Mouse (Mus musculus): ENCODE data around the gene Ankfy1.
"Not testable (repeated sequence)": the region's sequence is repeated elsewhere in the genome, so short reads cannot be mapped to it uniquely, and the experiment has no call there.

Ankfy1 gene

GRCm38 (mm10) chr11:72718161-72718560 lies 28.4 kb downstream of the Ankfy1 start:
- DNase-seq (ENCODE audit: low read depth, low spot score) = no peak

GRCm38 (mm10) chr11:72723165-72723564 lies 33.4 kb downstream of the Ankfy1 start:
- DNase-seq (ENCODE audit: low read depth, low spot score) = no peak

- DNase-seq (ENCODE audit: low read depth, low spot score) = peak; percentile 10
These were observed 34.1 kb downstream of the Ankfy1 start for GRCm38 (mm10) chr11:72723871-72724270.

DNA sequence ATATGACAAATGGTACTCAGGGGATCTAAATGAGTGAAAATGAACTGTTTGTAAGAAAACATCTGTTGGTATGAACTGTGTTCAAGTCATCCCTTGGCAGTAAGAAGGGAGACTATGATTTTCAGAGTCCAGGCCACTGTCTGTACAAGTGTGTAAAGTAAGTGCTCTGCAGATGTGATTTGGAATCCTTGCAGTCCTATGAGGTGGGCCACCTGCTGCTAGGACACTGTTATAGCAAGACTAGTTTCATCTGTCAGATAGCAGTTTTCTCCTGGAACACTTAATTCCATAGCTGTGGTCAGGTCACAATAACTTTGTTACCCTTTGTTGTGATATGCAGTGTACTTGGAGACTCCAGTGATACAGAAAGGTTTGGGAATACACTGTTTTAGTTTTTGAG lies 36.2 kb downstream of the Ankfy1 start:
- peak; percentile 19 for DNase-seq (ENCODE audit: low read depth, low spot score)

DNA sequence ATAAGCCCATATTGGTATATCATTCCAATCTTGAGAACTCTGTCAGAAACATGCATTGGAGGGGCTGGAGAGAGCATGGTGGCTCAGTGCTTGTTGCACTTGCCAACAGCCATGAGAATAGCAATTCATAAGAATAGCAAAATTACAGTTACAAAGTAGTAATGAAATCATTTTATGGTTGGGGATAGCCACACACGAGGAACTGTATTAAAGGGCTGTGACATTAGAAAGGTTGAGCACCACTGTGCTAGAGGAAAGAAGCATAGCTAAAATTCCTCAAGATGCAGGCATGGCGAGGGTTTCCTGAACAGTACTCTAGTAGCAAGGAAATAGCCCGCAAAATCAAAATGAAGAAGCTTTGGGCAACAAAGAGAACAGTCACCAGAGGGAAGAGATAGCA lies 43.9 kb downstream of the Ankfy1 start:
- DNase-seq (ENCODE audit: low read depth, low spot score) = no peak

GRCm38 (mm10) chr11:72734840-72735518 lies 45.2 kb downstream of the Ankfy1 start:
- DNase-seq (ENCODE audit: low read depth, low spot score) = no peak

- DNase-seq (ENCODE audit: low read depth, low spot score) = no peak
These were observed 45.7 kb downstream of the Ankfy1 start for GRCm38 (mm10) chr11:72735519-72735860.

DNA sequence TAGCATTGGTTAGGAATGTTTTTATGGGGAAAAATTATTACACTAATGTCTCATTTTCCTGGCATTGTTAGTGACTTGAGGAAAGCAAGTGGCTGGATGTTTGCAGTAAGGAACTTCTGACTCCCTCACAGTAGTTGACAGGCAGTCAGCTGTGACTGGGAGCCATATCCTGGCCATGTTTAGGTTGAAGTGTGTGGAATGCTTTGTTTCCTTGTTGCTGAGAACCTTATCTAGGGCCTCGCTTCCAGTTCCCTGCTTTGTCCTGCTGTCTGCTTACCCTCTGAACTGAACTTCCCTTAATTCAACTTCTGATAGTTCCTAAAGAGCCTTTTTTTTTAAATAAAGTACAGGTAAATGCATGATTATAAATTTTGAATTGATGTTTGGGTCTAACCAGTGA lies 46.5 kb downstream of the Ankfy1 start:
- no peak for DNase-seq (ENCODE audit: low read depth, low spot score)

- DNase-seq (ENCODE audit: low read depth, low spot score) = peak; percentile 63
These were observed 47.7 kb downstream of the Ankfy1 start for GRCm38 (mm10) chr11:72737517-72737916.

GRCm38 (mm10) chr11:72739048-72739447 lies 49.2 kb downstream of the Ankfy1 start:
- no peak for DNase-seq (ENCODE audit: low read depth, low spot score)

DNA sequence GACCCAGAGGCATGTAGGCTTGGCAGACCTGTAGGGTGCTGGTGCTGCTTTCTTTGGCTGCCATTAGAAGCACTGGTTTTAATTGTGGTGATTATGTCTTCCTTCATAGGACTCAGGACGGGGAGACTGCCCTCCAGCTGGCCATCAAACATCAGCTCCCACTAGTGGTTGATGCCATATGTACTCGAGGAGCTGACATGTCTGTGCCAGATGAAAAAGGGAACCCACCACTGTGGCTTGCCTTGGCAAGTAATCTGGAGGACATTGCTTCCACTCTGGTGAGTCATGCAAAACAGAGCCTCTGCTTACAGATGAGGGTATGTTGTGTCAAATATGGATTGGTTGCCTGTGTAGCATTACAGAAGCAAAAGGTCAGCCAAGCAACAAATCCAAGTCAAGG lies 62.1 kb downstream of the Ankfy1 start:
- DNase-seq (ENCODE audit: low read depth, low spot score) = no peak

- DNase-seq (ENCODE audit: low read depth, low spot score) = no peak
These were observed 68.5 kb downstream of the Ankfy1 start for GRCm38 (mm10) chr11:72758316-72758715.

DNA sequence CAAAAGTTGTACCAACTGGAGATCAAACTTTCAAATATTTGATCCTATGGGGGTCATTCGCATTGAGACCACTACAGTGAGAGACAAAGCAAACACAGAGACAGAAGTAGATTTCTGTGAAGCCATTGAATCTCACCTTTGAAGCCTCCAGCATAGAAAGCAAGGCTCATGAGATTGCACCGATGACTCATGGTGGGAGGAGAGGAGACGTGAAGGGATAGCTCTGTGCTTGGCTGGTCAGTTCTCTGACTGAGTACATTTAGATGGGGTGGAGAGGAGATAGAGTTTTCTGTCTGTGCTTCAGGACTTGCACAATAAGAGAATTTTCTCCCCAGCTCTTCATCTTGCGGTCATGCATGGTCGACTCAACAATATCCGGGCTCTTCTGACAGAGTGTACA lies 69.8 kb downstream of the Ankfy1 start:
- no peak for DNase-seq (ENCODE audit: low read depth, low spot score)

DNA sequence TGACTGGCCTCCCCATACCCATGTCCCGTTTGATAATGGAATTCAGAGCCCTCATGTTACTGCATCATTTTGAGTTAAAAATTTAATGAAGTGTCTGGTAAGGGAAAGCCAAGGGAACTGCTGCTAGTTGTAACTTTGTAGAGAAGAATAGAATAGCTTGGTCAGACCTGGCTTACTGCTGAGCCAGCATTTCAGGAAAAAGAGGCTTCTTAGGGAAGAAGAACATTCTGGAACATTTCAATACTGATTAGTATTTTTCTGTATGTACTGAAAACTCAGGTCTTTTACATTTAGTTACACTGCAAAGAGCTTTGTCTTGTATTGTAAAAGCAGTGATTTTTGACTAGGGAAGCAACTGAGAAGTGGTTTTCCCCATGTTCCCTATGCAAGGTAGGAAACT lies 71.0 kb downstream of the Ankfy1 start:
- no peak for DNase-seq (ENCODE audit: low read depth, low spot score)

DNA sequence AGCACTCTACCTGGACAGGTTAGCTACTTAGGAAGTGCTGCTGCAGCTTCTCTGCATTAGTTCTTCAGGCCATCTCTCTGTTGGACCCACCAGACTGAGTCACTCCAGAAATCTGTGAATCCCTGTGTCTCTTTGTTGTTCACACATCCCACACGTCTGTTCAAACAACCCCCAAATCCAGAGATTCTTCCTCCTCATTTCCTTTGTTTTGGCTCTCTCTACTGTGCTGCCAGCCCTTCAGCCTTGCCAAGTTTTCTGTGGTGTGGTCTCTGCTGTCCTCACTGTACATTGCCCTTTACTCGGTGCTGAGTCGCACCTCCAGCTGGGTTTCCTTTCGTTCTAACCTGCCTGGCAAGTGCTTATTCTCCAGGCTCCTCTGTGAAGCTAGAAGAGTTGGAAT lies 74.5 kb downstream of the Ankfy1 start:
- DNase-seq (ENCODE audit: low read depth, low spot score) = no peak

- DNase-seq (ENCODE audit: low read depth, low spot score) = no peak
These were observed 77.9 kb downstream of the Ankfy1 start for GRCm38 (mm10) chr11:72767716-72768115.

DNA sequence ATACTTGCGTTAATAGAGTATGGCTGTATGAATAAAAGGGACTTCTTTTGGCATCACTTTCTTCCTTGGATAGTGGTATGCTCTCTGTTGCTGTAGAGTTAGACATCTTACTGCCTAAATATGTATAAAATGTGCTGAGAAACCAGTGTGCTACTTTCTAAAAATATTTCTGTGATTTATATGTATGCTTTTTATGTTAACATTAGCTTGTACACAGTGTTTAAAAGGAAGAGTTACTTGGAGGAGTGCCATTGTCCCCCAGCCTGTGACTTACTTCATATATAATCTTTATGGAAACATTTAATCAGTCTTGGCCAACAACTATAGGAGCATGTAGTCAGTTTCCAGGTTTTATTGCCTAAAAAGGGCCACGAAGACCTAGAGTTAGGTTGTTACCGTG lies 79.3 kb downstream of the Ankfy1 start:
- DNase-seq (ENCODE audit: low read depth, low spot score) = no peak

- no peak for DNase-seq (ENCODE audit: low read depth, low spot score)
These were observed 80.5 kb downstream of the Ankfy1 start for GRCm38 (mm10) chr11:72770324-72770723.

- DNase-seq (ENCODE audit: low read depth, low spot score) = no peak
These were observed 81.0 kb downstream of the Ankfy1 start for GRCm38 (mm10) chr11:72770816-72771215.

DNA sequence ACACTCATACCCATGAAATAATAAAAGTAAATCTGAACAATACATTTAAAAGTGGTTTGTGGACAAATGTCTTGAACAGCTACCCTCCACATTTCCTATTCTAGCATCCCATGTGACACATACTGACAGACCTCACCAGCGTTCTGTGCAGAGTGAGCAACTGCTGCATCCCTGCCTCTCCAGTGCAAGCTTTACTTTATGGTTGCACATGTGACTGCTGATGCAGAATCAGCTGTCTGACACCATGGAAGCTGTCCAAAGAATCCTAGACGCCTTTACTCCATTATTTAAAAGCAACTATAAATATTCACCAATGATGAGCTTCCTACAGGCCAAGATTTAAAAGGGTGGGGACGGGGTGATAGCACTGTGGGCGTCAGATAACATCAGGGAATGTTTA lies 81.7 kb downstream of the Ankfy1 start:
- no peak for DNase-seq (ENCODE audit: low read depth, low spot score)

DNA sequence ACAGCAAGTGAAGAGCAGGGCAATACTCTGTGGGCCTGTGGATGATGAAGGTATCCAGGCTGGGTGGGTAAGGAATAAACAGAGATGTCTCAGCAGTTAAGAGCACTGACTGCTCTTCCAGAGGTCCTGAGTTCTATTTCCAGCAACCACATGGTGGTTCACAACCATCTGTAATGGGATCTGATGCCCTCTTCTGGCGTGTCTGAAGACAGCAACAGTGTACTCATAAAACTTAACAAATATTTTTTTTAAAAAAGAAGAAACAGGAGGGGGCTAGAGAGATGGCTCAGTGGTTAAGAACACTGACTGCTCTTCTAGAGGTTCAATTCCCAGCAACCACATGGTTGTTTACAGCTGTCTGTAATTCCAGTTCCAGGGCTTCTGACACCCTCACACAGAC lies 82.8 kb downstream of the Ankfy1 start:
- DNase-seq (ENCODE audit: low read depth, low spot score) = not testable (repeated sequence)

DNA sequence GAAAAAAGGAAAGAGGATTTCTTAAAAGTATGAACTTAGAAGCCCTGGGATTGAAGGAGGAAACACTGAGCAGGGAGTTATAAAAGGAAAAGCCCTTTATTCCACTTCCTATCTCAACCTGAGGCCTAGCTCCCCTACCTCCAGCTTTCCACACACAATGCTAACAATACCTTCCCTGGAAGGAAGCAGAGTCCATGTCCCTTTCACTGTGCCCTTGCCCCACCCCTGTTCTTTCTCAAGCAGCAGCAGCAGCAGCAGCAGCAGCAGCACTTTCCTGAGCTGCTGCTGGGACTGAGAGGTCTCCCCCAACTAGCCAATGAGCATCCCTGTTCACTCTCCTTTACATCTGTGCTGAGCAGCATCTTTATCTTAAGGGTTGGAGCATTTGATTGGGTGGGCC lies 89.2 kb downstream of the Ankfy1 start:
- no peak for DNase-seq (ENCODE audit: low read depth, low spot score)

GRCm38 (mm10) chr11:72782103-72782502 lies 92.3 kb downstream of the Ankfy1 start:
- no peak for DNase-seq (ENCODE audit: low read depth, low spot score)

GRCm38 (mm10) chr11:72782503-72782902 lies 92.7 kb downstream of the Ankfy1 start:
- DNase-seq (ENCODE audit: low read depth, low spot score) = no peak

All from ES-CJ7 (cell line).